Mouse (Mus musculus) G1E-ER4 (cell line): ENCODE results near the gene Pcx. TPM values are rescaled to one million over a fixed set of nuclear protein-coding genes. Genes with fewer than 3 reads are reported as not detected.

Source experiments
- GATA1 ChIP-seq: IDR thresholded peaks from one replicate; pipeline ENCODE4 v1.8.0; 2012; ENCODE audit warnings: low read length, inconsistent platforms
- polyA plus RNA-seq: library from polyadenylated mRNA; stranded (reverse); fragments of >175 nt; gene quantifications from 2 replicates; pipeline ENCODE4 v1.2.3, GENCODE M21; 2012

The Pcx gene
- polyA plus RNA-seq, 1 experiment, result 20.4 TPM

DNA sequence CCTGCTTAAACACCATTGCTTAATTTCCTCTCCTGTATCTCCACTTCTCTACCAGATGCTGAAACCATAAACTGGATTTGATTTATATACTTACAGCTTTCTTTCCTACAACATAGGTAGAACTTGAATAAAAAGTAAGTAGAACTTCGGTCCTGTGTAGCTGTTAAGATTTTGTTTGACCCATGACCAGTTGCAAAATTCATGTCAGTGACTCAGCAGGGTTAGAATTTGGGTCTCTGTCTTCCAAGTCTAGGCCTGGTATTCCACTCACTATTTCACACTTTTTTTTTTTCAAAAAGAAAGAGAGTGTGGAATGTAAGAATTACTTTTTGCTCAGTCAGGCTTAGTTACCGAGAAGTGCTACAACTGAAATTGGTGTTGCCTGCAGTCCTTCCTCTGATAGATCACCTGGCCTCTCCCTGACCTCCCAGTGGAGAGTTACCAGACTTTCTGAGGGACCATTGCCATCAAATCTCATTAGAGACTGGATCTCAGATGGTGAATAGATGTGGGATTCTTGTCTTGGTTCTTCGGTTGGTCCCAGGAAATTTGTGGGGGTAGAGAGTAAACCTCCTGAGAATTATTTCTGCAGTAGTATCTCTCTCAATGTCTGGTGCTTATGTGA is 11.3 kb downstream of the Pcx start:
- TF ChIP-seq GATA1, result no peak

DNA sequence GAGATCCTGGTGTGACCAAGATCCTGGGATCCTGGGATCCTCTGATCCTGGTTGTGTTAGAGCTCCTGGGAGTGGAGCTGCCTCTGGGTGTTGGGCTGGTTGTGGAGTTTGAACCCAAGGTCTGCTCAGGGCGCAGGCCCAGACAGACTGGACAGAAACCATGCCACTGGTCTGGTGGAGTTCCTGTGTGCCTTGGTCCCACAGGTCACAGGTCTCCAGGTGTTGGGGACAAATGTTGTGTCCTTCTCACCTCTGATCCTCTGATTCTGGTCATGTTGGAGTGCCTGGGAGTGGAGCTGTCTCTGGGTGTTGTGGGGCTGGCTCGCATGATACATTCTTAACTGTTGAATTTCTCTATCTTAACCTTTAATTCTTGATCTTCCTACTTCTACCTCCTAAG is 24.4 kb downstream of the Pcx start:
- TF ChIP-seq GATA1, result no peak

DNA sequence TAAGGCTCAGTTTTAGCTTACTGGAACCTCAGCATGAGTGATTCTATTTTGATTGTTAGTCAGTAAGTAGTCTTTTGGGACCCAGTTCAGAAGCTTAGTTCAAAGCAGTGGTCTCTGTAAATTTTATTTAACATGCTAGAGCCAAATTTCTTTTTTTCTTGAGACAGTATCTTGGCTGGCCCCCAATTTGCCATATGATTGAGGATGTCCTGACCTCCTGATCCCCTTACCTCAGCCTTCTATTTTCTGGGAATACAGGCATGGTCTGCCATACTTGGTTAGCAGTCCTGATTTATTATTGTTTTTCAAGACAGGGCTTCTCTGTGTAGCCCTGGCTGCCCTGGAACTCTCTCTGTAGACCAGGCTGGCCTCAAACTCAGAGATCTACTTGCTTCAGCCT is 25.6 kb downstream of the Pcx start:
- no peak for TF ChIP-seq GATA1

DNA sequence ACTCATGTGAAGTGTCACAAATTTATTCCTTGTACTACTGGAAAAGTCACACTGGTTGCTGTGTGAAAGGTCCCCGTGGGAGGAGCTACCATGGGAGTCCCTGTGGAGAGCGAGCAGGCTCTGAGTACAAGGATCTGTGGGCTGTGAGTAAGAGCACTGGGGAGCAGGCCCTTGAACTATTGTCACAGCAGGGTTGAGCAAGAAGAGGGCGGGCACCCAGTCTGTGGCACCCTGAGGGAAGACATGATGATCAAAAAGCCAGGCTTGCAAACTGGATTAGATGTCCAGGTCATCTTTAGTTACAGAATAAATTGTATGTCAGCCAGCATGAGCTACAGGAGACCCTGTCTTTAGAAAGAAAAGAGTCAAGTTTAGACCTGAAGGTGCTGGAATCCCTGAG is 26.3 kb downstream of the Pcx start:
- TF ChIP-seq GATA1, result no peak

DNA sequence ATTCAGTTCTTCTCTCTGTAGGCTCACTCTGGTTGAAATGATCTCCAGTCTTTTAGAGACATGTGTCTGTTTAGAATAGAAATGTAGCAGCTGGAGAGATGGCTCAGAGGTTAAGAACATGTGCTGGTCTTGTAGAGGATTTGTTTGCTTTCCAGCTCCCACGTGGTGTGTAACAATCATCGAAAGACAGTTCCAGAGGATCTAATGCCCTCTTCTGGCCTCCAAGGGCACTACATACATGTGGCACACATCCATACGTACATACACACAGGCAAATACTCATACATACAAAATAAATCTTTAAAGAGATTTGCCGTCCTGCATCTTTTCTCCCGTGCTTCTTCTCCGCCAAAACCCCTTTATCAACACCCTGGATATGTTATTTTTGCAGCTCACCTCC is 30.0 kb downstream of the Pcx start:
- no peak for TF ChIP-seq GATA1

DNA sequence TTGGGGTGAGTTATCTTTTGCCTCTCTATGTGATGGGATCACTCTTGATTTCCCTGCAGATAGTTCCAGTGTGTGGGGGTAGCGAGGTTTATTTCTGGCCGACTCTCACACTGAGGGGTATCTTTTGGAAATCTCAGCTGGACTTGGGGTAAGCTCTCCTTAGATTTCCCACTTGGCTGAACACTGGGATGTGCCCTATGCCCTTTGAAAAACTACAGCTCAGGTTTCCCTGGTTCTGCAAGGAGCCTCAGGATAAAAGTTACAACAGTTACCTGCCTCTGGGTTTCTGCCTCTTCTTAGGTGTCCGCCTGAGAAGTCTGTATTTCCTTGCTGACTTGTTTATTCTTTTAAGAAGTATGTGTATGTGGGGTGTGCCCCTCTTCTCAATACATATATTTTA is 30.7 kb downstream of the Pcx start:
- TF ChIP-seq GATA1, result no peak

DNA sequence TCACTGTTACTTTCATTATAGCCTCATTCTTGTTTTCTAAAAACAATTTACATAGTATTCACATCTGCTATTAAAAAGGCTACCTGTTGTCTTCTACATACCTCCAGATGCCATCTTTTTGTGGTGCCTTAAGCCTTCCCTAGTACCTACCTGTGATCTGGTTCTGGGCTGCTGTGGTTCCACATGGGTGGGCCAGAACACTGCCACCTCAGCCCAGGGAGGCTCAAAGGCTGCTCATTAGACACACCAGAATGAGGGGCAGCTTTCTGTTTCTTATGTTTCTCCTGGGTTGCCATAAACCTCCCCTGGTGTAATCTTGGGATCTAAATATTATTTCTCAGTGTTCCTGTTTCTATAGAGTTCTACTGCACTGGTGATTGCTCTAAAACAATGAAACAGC is 31.8 kb downstream of the Pcx start:
- no peak for TF ChIP-seq GATA1

- no peak for TF ChIP-seq GATA1
These were observed 34.8 kb downstream of the Pcx start for GRCm38 (mm10) chr19:4545091-4545490.

DNA sequence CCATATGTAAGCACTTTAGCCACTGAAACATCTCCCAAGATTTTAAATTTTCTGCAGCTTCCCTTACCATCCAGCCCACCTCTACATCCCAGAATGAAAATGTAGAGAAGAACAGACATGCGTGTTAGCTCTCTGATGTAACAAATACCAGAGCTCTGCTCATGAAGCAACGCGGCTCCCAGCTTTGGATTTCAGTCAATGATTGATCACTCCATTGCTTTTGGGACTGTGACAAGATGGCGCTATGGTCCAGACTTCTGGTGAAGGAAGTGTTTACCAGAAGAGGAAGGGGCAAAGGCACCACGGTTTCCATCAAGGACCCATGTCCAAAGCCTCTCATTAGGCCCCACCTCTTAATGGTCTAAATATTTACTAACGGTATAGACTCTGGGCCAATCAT is 35.6 kb downstream of the Pcx start:
- no peak for TF ChIP-seq GATA1

- TF ChIP-seq GATA1, result no peak
These were observed 37.5 kb downstream of the Pcx start for GRCm38 (mm10) chr19:4547801-4548200.

DNA sequence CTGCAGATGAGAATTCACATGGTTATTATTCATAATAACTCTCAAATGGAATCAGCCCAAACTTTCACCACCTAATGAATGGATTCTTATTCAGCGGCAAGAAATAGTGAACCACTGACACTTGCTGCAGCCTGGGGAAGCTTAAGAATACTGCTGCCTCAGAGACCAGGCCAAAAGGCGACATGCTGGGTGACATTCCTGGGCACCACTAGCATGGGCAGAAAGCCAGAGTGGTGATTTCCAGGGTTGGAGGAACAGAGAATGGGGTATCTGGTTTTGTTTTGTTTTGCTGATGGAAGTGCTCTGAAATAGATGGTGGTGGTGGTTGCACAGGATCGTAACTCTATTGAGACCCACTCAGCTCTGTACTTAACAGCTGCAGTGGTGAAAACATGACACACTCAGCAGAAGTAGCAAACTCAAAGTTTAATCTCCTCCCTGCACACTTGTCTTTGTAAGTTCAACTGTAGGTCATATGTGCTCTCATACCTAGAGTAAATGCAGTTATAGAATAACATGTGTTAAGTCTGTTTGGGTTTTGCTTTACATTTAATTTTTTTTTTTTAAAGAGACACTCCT is 38.1 kb downstream of the Pcx start:
- TF ChIP-seq GATA1, result no peak

DNA sequence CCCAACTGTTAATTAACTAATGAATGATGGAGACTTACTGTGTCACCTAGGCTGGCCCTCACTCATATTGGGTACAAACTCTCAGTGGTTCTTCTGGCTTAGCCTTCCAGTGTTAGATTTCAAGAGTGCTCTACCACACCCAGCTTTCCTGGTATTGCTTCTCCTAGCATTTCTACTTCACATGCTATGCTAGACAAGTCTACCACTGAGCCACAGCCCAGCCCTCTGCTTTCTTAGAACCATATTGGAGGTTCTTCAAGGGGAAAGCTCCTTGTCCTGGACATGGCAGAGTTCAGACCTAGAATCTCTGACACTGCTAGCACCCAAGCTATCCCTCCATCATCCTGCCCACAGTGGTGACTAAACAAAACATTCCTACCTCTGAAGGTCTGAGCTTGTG is 44.0 kb downstream of the Pcx start:
- TF ChIP-seq GATA1, result no peak

DNA sequence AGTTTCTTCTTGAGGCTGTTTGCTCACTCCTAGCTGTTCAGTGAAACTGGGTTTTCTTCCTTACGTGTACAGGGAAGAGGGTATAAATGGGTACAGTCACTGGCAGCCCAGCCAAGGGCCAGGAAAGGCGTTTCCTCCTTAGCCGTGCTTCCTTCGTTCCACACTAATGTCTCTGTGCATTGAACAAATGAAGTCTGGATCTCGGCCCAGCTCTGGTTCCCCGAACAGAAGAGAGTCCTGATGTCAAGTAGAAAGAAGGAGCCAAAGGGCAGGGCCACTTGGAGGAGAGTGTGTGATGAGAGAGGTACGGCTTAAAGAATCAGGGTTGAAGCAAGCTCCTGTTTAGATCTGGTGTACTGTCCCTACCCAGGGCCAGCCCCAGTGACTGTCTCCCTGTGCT is 44.8 kb downstream of the Pcx start:
- no peak for TF ChIP-seq GATA1

DNA sequence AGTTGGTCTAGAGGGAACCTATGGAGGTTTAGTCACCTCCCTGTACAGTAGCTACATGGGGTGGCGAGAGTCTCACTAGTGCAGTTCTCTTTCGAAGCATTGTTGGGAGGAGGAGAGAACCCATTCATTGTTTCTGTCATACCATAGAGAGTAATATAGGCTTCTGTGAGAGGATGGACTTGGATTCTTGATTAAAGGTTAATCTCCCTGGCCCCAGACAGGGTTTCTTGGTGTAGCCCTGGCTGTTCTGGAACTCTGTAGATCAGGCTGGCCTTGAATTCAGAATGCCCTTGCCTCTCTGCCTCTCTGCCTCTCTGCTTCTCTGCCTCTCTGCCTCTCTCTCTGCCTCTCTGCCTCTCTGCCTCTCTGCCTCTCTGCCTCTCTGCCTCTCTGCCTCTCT is 46.5 kb downstream of the Pcx start:
- TF ChIP-seq GATA1, result no peak

DNA sequence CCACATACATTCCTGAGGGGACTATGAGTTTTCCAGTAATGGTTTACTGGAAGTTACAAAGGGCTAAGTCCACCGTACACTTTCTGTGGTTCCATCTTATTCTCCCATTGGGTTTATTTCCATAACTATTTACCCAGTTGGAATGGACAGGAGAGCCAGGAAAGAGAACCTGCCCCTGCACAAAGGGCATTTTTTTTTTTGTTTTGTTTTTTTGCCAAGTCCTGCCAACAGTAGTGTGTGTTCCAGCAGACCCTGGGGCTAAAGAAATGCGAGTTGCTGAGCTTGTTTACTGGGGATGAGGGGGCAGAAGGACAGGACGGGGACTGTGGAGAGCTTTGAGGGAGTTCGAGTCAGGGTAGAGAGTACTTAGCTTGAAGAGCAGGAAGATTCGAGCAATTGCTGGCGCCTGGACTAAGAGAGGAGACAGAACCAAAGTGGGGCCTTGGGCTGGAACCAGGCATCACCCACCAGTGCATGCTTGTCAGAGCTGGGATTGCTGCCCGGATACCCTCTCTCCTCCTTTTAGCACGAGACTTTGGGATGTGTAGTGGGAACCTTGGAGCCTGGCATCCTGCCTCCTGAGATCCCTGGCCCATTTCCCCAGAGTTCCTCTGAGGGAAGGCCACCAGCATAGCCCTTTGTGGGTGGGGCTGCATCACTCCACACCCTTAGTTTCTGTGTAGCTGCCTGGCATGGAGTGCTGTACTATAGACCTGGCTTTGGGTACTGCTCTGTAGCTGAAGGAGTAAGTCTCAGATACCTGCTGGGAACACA is 47.7 kb downstream of the Pcx start:
- TF ChIP-seq GATA1, result no peak

DNA sequence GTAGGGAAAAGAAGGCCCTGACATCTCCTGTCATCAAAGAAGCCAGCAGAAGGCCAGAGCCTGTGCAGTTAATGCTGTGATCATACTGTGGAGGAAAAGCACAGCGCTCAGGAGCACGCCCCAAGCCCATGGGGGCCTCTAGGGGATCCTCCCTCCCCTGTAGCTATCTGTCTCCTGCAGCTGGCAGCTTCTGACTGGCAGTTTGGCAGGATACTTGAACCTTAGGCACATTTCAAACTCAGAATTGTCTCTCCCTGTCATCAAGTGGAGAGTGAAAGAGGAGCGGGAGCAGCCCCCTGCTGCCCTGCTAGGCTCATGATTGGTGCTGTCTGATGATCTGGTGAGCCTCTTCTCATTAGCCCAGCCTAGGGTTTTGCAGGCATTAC is 48.3 kb downstream of the Pcx start:
- TF ChIP-seq GATA1, result no peak

DNA sequence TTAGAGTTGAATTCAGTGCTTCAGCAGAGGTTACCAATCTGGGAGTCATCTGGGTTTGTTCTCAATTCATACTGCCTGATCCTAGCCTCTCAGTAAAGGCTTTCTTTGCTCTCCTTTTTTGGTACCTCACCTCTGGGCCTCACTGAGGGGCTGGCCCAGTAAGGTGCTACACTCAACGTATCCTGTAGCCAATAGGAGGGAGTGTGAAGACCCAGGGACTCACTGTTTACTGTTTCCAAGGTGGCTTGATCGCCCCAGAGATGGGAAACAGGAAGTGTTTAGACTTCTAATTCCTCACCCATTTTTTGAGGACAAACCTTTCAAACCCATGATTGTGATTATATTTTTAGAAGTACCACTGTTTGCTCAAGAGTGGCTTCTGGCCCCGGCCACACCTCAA is 48.7 kb downstream of the Pcx start:
- TF ChIP-seq GATA1, result no peak
